Mouse (Mus musculus) brown adipose tissue, adult 24 weeks (tissue): ENCODE measurements around the gene Anks1b. TPM values are rescaled to one million over a fixed set of nuclear protein-coding genes. Genes with fewer than 3 reads are reported as not detected.

Experiments used
- H3K27ac ChIP-seq: fragments of 200-500 bp; replicated peaks from 2 replicates; pipeline ENCODE4 v1.5.1; 2012; ENCODE audit warnings: low read depth, mild to moderate bottlenecking, low read length
- H3K4me1 ChIP-seq: fragments of 200-500 bp; 2 replicates; pipeline ENCODE4 v1.6.1; 2012; ENCODE audit warnings: low read length, mixed read lengths; ENCODE audit not compliant: control insufficient read depth, insufficient read depth, insufficient read length
- H3K4me3 ChIP-seq: fragments of 200-500 bp; 2 replicates; pipeline ENCODE4 v1.5.1; 2012; ENCODE audit warnings: low read depth, mild to moderate bottlenecking, low read length, moderate library complexity; ENCODE audit not compliant: insufficient read depth
- polyA plus RNA-seq: library from polyadenylated mRNA; stranded (reverse); fragments of >200 nt; gene quantifications from 2 replicates; pipeline ENCODE4 v1.2.4, GENCODE M21; 2012; ENCODE audit not compliant: missing spikeins, insufficient read depth, insufficient read length

Anks1b gene
- polyA plus RNA-seq, 1 experiment = not detected

DNA sequence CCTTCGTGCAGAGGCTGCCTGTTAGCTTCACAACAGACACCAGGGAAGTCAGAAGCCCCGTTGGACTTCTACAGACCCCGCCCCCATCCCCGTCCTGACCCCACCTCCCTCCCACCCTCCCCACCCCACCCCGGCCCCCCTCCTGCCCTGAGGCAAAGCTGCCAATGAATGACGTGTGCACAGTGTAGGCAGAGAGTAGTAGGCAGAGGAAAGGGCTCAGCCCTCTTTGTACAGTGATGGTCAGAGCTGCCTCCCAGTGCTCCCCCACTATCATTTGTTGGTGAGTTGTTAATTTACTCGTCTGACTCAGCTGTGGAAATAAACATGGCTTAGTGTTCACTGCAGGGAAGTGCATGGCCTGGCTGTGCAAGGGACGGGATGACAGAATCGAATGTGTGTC is 1091.2 kb downstream of the Anks1b start:
- H3K27ac ChIP-seq = no peak overlapping the region
- no peaks in the 10 kb centered on the region for H3K4me1 ChIP-seq
- no peak overlapping the region for H3K4me3 ChIP-seq

DNA sequence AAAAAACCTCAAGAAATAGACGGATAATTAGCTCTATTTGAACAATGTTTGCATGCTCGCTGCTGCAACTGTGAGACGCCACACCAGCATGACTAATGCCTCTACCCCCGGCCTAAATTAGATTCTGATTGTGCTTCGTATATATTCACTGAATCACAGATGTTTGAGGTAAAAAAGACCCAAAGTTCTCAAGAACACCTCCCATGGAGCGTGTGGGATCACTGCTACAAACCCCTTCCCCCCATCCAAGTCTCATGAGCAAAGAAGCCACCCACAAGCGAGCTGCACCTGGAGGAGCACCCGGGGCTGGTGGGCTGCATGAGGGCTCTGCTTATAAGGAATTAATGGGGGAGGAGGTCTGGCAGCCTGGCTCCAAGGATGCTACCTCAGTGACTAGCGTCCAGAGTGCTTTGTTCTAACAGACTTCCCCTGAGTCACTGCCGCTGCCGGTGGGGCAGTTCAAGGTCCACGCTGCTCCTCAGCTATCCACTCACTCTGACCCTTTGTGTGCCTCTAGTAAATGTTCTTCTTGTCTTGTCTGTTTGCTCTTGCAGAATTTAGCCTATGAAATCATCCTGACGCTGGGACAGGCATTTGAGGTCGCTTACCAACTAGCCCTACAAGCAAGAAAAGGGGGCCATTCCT is 1092.5 kb downstream of the Anks1b start:
- Histone ChIP-seq H3K4me1 (no peaks in the 10 kb centered on the region), H3K4me3 (no peak overlapping the region), H3K27ac (no peak overlapping the region)

DNA sequence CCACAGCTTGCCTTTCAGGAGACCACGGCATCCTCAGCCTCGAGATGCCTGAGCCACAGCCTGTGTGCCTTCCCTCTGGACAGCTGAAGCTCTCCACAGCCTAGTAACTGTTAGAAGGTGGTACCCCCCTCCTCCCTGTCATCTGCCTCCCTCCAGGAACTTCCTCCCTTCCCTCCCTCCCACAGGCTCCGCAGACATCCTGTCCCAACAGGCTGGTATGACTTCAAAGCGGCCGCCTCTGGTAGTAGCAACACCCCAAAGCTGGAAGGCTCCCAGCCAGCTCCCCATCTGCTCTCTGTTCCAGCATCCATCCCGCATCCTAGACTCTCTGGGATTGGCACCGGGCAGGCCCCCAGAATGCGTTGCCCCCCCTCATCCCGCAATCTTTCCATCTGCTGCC is 1093.5 kb downstream of the Anks1b start:
- H3K4me1 ChIP-seq = no peaks in the 10 kb centered on the region
- H3K27ac ChIP-seq = no peak overlapping the region
- H3K4me3 ChIP-seq = no peak overlapping the region

DNA sequence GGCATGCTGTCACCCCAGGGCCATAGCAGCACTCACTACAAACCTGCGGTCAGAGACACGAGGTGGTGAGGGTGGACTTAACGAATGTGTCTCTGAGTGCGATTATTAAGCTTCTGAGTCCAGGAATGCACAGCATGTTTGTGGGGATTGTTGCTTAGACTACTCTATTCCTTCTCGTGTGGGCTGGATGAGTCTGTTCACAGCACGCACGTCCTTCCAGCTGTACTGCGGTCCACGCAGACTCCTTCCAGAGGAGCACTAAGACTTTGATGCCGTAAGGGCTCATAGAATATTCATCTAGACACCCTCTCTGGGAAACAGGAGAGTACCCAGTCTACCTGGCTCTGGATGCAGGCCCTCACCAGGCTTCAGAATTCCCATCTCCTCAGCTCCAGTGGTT is 1094.9 kb downstream of the Anks1b start:
- Histone ChIP-seq H3K4me1 (no peaks in the 10 kb centered on the region), H3K27ac (no peak overlapping the region), H3K4me3 (no peak overlapping the region)

- no peaks in the 10 kb centered on the region for H3K4me1 ChIP-seq
- H3K4me3 ChIP-seq = peak overlapping the region; percentile 37
- no peak overlapping the region for H3K27ac ChIP-seq
These were observed 1096.3 kb downstream of the Anks1b start for GRCm38 (mm10) chr10:90969355-90970174.

DNA sequence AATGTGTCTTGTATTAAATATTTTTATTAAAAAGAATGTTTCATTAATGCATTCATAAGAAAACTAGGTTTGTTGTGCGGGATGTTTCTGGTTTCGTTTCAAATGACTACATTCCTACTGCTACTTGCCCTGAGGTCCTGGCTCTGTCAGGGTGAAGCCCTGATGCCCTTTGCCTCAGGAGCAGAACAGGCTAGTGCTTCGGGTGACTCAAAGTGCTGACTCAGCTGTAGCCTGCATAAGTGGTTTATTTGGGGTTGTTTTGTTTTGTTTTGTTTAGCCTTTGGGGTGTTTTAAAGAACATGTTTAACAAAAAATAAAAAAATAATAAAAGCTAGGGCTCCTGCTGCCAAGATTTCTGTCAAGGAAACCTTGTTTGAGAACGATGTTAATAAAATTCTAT is 1097.3 kb downstream of the Anks1b start:
- no peak overlapping the region for H3K27ac ChIP-seq
- H3K4me3 ChIP-seq = no peak overlapping the region
- no peaks in the 10 kb centered on the region for H3K4me1 ChIP-seq

- no peaks in the 10 kb centered on the region for H3K4me1 ChIP-seq
- H3K4me3 ChIP-seq = no peak overlapping the region
- H3K27ac ChIP-seq = no peak overlapping the region
These were observed 1100.8 kb downstream of the Anks1b start for GRCm38 (mm10) chr10:90974084-90974483.

GRCm38 (mm10) chr10:90974491-90974890 is 1101.2 kb downstream of the Anks1b start:
- no peaks in the 10 kb centered on the region for H3K4me1 ChIP-seq
- no peak overlapping the region for H3K4me3 ChIP-seq
- H3K27ac ChIP-seq = no peak overlapping the region

DNA sequence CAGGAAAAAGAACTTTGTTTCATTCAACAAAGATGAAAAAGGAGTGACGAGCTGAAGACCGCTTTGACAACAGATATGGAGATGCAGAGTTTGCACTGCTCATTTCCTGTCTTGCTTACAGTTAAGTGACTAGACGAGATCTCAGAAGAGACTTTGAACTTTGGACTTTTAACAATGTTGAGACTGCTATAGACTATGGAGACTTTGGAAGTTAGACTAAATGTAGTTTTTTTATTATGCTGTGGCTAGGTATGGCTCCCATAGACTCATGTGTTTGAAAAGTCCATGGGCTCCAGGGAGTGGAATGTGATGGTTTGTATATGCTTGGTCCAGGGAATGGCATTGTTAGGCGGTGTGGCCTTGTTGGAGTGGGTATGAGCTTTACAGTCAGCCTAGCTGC is 1108.5 kb downstream of the Anks1b start:
- Histone ChIP-seq H3K4me1 (no peaks in the 10 kb centered on the region), H3K4me3 (no peak overlapping the region), H3K27ac (no peak overlapping the region)

DNA sequence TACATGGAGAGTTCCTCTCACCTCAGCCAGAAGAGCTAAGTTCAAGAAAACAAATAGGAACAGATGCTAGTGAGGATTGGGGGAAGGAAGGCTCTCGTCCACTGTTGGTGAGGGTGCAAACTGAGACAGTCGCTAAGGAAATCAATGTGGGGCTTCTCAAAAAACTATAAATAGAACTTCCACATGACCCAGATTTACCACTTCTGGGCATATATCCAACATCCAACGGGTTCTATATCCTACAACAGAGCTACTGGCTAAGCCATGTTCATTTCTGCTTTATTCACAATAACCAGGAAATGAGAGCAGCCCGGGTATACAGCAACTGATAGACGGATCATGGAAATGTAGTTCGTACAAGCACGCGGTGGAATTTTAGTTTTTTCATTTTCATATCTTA is 1109.7 kb downstream of the Anks1b start:
- Histone ChIP-seq H3K4me1 (no peaks in the 10 kb centered on the region), H3K27ac (no peak overlapping the region), H3K4me3 (no peak overlapping the region)

- H3K27ac ChIP-seq = no peak overlapping the region
- H3K4me3 ChIP-seq = no peak overlapping the region
- H3K4me1 ChIP-seq = no peaks in the 10 kb centered on the region
These were observed 1117.0 kb downstream of the Anks1b start for GRCm38 (mm10) chr10:90990340-90990739.

- H3K4me3 ChIP-seq = no peak overlapping the region
- H3K27ac ChIP-seq = no peak overlapping the region
- H3K4me1 ChIP-seq = no peaks in the 10 kb centered on the region
These were observed 1118.9 kb downstream of the Anks1b start for GRCm38 (mm10) chr10:90992237-90992636.

- Histone ChIP-seq H3K27ac (no peak overlapping the region), H3K4me3 (no peak overlapping the region), H3K4me1 (no peaks in the 10 kb centered on the region)
These were observed 1120.6 kb downstream of the Anks1b start for GRCm38 (mm10) chr10:90993869-90994268.

- H3K4me3 ChIP-seq = no peak overlapping the region
- no peaks in the 10 kb centered on the region for H3K4me1 ChIP-seq
- no peak overlapping the region for H3K27ac ChIP-seq
These were observed 1126.6 kb downstream of the Anks1b start for GRCm38 (mm10) chr10:90999899-91000298.

GRCm38 (mm10) chr10:91001421-91001820 is 1128.1 kb downstream of the Anks1b start:
- no peaks in the 10 kb centered on the region for H3K4me1 ChIP-seq
- 0 out of 2 replicates have a peak overlapping the region, but pooled peaks have one; percentile 2 for H3K4me3 ChIP-seq
- H3K27ac ChIP-seq = no peak overlapping the region
